Mouse (Mus musculus): ENCODE measurements around the gene Med20.

DNA sequence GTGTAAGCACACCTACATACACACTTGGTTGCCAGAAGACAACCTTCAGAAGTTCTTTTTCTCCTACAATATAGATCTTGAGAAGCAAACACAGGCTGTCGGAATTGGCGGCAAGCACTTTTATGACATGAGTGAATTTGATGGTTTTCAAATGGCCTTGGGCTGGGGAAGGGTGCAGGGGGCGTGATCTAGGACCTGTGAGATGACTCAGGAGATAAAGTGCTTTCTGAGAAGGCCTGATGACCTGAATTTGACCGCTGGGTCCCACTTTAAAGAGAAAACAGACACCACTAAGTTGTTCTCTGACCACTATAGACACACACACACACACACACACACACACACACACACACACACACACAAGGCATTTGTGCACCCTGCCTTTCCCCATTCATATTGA, 30.4 kb upstream of the Med20 start:
- TF ChIP-seq POLR2A (IDR thresholded peaks at IDR 0.05; ENCODE audit: insufficient read depth, low read depth, low read length) (no peak), CTCF (IDR thresholded peaks at IDR 0.05; ENCODE audit: insufficient read depth, low read depth, low read length) (no peak)
